Mouse (Mus musculus): ENCODE measurements at regions not wholly inside any gene's neighbourhood (a gene's known extent, or its start where the extent isn't known, plus 50 kb on each side); places are given as distances from the start of the nearest gene placed in this dataset.

- no peak for DNase-seq (ENCODE audit: low read depth, low spot score)
Observed at GRCm38 (mm10) chr17:67569865-67570264, 62.7 kb downstream of the Lrrc30 start.

- no peak for DNase-seq (ENCODE audit: low read depth, low spot score)
Observed at GRCm38 (mm10) chr17:67566216-67566615, 66.3 kb downstream of the Lrrc30 start.

- no peak for DNase-seq (ENCODE audit: low read depth, low spot score)
Observed at GRCm38 (mm10) chr17:67565746-67566145, 66.8 kb downstream of the Lrrc30 start.

- no peak for DNase-seq (ENCODE audit: low read depth, low spot score)
Observed at GRCm38 (mm10) chr17:67564845-67565244, 67.7 kb downstream of the Lrrc30 start.

- no peak for DNase-seq (ENCODE audit: low read depth, low spot score)
Observed at GRCm38 (mm10) chr17:67563036-67563435, 69.5 kb downstream of the Lrrc30 start.

GRCm38 (mm10) chr17:67561802-67562201 is 70.7 kb downstream of the Lrrc30 start:
- no peak for DNase-seq (ENCODE audit: low read depth, low spot score)

GRCm38 (mm10) chr17:67557351-67557870 is 75.1 kb downstream of the Lrrc30 start:
- DNase-seq (ENCODE audit: low read depth, low spot score), result no peak

- DNase-seq (ENCODE audit: low read depth, low spot score), result no peak
Observed at GRCm38 (mm10) chr17:67552581-67553139, 79.9 kb downstream of the Lrrc30 start.

- DNase-seq (ENCODE audit: low read depth, low spot score), result no peak
Observed at GRCm38 (mm10) chr17:67548966-67549700, 83.4 kb downstream of the Lrrc30 start.

- DNase-seq (ENCODE audit: low read depth, low spot score), result no peak
Observed at GRCm38 (mm10) chr17:67544410-67544809, 88.1 kb downstream of the Lrrc30 start.

GRCm38 (mm10) chr17:67532331-67532730 is 100.2 kb downstream of the Lrrc30 start:
- no peak for DNase-seq (ENCODE audit: low read depth, low spot score)

GRCm38 (mm10) chr17:67520848-67521411 is 111.6 kb downstream of the Lrrc30 start:
- DNase-seq (ENCODE audit: low read depth, low spot score), result no peak

- no peak for DNase-seq (ENCODE audit: low read depth, low spot score)
Observed at GRCm38 (mm10) chr17:67515601-67516147, 116.8 kb downstream of the Lrrc30 start.

- DNase-seq (ENCODE audit: low read depth, low spot score), result no peak
Observed at GRCm38 (mm10) chr17:67514387-67515241, 117.9 kb downstream of the Lrrc30 start.

GRCm38 (mm10) chr17:67512699-67513450 is 119.6 kb downstream of the Lrrc30 start:
- no peak for DNase-seq (ENCODE audit: low read depth, low spot score)

GRCm38 (mm10) chr17:67512008-67512407 is 120.5 kb downstream of the Lrrc30 start:
- no peak for DNase-seq (ENCODE audit: low read depth, low spot score)

GRCm38 (mm10) chr17:67509921-67510320 is 122.6 kb downstream of the Lrrc30 start:
- no peak for DNase-seq (ENCODE audit: low read depth, low spot score)

- DNase-seq (ENCODE audit: low read depth, low spot score), result no peak
Observed at GRCm38 (mm10) chr17:67509091-67509618, 123.4 kb downstream of the Lrrc30 start.

GRCm38 (mm10) chr17:67508353-67508752 is 124.2 kb downstream of the Lrrc30 start:
- DNase-seq (ENCODE audit: low read depth, low spot score), result no peak

GRCm38 (mm10) chr17:67506466-67506865 is 126.1 kb downstream of the Lrrc30 start:
- DNase-seq (ENCODE audit: low read depth, low spot score), result no peak
